Mouse (Mus musculus) left cerebral cortex, adult 2 months (tissue): ENCODE data around the gene Slc13a1. TPM values are rescaled to one million over a fixed set of nuclear protein-coding genes. Genes with fewer than 3 reads are reported as not detected.

ENCODE experiments used
- DNase-seq, 2 experiments: peaks; one replicate each; pipeline ENCODE4 v3.0.0; 2021 to 2022; ENCODE audit warnings: low spot score in 2 of 2, mixed read lengths in 1 of 2; ENCODE audit errors: extremely low spot score in 1 of 2
- H3K27ac ChIP-seq: fragments of 200-600 bp; 2 replicates; pipeline ENCODE4 v1.8.1; 2022
- H3K4me3 ChIP-seq: fragments of 200-600 bp; 2 replicates; pipeline ENCODE4 v1.8.1; 2022
- CTCF ChIP-seq: fragments of 200-600 bp; IDR thresholded peaks from 2 replicates; pipeline ENCODE4 v1.8.1; 2022; ENCODE audit warnings: antibody characterized with exemption, mild to moderate bottlenecking, moderate library complexity
- intact Hi-C: fragments of 180-260 bp; cut with DNase I; formaldehyde crosslinking; loops from one replicate; pipeline ENCODE4 v1.15.1; 2025
- microRNA-seq, 2 experiments: library from miRNA; unstranded; fragments of <30 nt; microRNA quantifications; one replicate each; pipeline ENCODE4 v1.2.0; 2021
- total RNA-seq, 2 experiments: library from RNA; stranded (reverse); gene quantifications; 2 replicates each; pipeline ENCODE4 v1.2.3; 2021

Slc13a1 gene
- total RNA-seq, 2 experiments from 2014 or later = 0.41 to 0.82 TPM

DNA sequence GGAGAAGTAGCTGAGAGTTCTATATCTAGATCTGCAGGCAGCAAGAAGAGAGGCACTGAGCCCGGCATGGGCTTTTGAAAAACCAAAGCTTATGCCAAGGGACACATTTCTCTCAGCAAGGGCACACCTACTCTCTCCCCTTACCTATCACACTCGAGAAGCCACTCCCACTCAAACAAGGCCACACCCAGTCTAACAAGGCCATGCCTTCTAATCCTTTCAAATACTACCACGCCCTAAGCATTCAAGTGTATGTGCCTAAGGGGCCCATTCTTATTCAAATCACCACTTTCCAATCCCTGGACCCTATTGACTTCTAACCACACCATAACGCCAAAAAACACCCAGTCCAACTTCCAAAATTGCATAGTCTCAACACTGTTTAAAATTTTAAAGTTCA, 112.8 kb downstream of the Slc13a1 start:
- no peak for TF ChIP-seq CTCF
- no peak overlapping the region for H3K4me3 ChIP-seq
- intact Hi-C loops = no loop called here
- DNase-seq = no peak
- no peak overlapping the region for H3K27ac ChIP-seq

DNA sequence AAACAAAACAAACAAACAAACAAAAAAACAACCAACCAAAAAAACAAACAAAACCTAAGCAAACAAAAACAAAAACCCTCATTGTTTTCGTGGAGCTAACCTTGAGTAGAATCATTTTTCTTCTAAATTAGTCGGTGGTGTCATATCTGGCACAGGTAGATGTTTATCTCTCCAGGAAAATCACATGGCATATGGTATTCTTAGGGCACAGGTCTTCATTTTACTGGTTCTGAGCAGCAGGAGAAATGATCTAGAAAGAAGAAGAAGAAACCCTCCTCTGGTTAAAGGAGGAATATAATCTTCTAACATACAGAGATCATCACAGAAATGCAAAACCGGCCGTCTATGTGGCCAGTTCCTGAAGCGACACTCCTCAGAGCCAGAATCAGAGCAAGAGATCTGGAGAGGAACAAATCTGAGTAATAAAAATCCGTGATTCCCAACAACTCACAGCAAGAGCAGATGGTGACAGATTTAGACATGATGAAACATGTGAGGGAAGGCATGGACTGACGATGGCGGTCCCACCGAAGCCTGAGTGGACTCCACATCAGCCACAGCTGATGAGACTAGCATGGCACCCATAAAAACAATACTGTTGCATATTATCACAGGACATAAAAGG, 113.7 kb downstream of the Slc13a1 start:
- Histone ChIP-seq H3K4me3 (no peak overlapping the region), H3K27ac (no peak overlapping the region)

DNA sequence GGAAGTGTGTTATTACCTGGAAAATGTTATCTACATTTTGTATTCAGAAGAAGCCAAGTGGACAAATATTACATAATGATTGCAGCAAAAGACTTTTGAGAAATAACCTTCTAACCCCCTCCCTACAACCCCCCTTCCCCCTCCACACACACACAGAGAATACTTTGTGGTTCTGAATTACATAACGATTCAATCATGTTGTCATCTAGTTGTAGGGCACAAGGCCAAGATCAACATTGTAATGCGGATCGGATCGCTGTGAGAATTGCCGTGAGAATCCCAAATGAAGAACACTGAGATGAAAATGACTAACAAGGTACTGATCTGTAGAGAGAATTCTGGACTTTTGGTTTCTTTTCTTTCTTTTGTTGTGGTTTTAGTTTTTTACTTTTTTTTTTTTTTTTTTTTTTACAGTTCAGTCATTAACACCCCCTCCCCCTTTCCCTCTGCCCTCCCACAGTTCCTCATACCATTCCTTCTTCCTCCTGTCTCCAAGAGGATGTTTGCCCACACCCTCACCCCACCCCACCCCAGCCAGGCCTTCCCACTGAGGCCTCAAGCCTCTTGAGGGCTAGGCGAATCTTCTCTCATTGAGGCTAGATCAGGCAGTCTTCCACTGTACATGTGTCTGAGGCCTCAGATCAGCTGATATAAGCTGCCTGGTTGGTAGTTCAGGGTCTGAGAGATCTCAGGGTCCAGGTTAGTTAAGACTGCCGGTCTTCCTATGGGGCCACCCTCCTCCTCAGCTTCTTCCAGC, 120.7 kb downstream of the Slc13a1 start:
- Histone ChIP-seq H3K27ac (no peak overlapping the region), H3K4me3 (no peak overlapping the region)
- TF ChIP-seq CTCF = no peak
- DNase-seq = no peak
- intact Hi-C loops = no loop called here

More for the DNA sequence above, 113.7 kb downstream of the Slc13a1 start:
- DNase-seq = no peak
- no peak for TF ChIP-seq CTCF
- intact Hi-C loops = no loop called here

DNA sequence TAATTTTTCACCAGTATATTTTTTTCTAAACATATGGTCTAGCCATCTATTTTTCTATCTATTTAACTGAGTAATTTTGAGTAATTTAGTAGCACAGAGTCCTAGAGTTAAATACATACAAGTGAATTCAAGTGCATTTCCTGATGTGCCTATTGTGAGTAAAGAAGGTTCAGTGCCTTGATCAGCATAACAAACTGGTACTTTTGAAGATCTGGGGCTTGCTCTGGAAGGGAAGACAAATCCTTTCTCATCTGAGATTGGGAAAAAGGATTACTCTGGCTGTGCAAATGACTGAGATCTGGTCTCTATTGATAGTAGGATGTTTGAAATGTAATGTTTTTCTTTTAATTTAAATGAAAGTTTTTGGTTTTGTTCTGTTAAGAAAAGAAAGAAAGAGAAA, 124.4 kb downstream of the Slc13a1 start:
- intact Hi-C loops = no loop called here

More for the DNA sequence above, 124.4 kb downstream of the Slc13a1 start:
- TF ChIP-seq CTCF = no peak
- Histone ChIP-seq H3K4me3 (no peak overlapping the region), H3K27ac (no peak overlapping the region)
- DNase-seq = no peak

Small RNAs within 50 kb of the gene (microRNA-seq; reads per million reads assigned to microRNA genes)
- gene Gm26386 = 0 reads per million in 2 experiments

Other genes with a start within 250 kb of the Slc13a1 start
- gene Tas2r118, start 198.0 kb downstream of the Slc13a1 start, total RNA-seq = not detected